Mouse (Mus musculus) adrenal gland, postnatal 36 days (tissue): ENCODE measurements around the gene Lce1k. TPM values are rescaled to one million over a fixed set of nuclear protein-coding genes. Genes with fewer than 3 reads are reported as not detected.
"Not testable (repeated sequence)": the region's sequence is repeated elsewhere in the genome, so short reads cannot be mapped to it uniquely, and the experiment has no call there.

Experiments
- DNase-seq, 2 experiments: peaks; one replicate each; pipeline ENCODE4 v3.0.0; 2021; ENCODE audit warnings: mixed read lengths in 1 of 2
- long read RNA-seq, 2 experiments: library from polyadenylated mRNA; stranded (forward); transcript quantifications; one replicate each; pipeline ENCODE4 v2.0.0; 2021; ENCODE audit warnings: borderline sequencing depth in 2 of 2
- total RNA-seq, 2 experiments: library from RNA; stranded (reverse); gene quantifications; 2 replicates each; pipeline ENCODE4 v1.2.3; 2021

Gene Lce1k
- not detected for total RNA-seq
- long read RNA-seq, experiment 1: 0 reads
- long read RNA-seq, experiment 2: 0 reads

DNA sequence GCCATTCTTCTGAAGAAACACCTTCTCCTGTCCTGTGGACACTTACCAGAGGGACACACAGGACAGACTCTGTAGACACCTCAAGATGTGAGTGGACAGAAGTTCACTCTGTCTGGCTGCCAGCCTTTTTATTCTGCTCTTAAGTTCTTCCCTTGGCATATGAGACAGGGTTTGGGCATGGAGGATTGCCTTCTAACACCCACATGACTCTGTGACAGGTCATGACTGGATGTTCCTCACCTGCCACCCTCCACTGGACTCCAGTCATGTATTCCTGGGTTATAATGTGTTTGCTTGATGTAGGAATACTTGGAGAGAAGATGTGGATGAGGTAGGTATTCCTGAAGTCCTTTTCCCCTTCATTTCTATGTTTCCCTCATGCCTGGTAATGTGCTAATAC is at the start of gene Lce1k:
Lce1k (minus strand) TSS at position 101 of the 400 bp plus-strand sequence.
- DNase-seq: no peak

GRCm38 (mm10) chr3:92851186-92851585 is 43.5 kb upstream of the Lce1k start, which contains the start of gene Lce1l:
Gene Lce1l (minus strand): TSS chr3:92851286.
- DNase-seq: no peak

DNA sequence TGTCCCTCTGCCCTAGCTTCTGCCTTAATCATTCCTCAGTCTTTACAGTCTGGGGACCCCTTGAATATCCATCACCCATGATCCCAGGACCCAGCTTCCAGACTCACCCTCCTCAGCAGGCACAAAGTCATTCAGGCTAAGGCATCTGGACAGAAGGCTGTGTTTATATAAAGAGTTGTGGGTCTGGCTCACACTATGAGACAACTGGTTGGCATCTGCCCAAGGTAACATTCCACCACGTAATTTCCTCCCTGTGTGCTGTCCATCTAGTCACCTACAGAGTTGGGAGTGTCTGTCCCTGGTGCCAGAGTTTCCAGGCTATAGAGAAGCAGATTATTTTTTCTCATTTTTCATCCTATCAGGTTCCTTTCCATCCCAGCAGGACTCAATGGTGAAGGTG is 19.4 kb upstream of the Lce1k start, which contains the start of gene Kprp:
Kprp (minus strand) TSS at position 140 of the 400 bp plus-strand sequence.
- no peak for DNase-seq

GRCm38 (mm10) chr3:92825808-92826207 is 18.1 kb upstream of the Lce1k start:
- DNase-seq: no peak

- not testable (repeated sequence) for DNase-seq
These were observed 8.3 kb upstream of the Lce1k start for GRCm38 (mm10) chr3:92816036-92816435.

DNA sequence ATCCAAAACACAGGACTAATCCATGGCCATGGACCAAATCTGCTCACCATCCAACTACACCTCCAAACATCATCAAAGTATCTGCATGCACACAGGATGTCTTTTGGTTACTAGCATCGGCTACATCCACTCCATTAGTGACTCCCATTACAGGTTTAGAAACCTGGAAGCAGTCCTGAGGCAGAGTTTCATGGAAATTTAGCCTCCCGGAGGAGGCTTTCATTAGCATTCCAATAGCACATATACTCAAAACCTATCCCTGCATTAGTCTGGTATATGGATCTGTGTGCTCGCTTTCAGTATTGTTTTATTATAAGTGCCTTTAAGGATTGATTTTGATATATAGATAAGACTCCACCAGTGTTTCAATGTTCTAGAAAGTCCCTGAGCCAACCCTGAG is 7.9 kb upstream of the Lce1k start:
- no peak for DNase-seq

- no peak for DNase-seq
These were observed 17.3 kb downstream of the Lce1k start, which contains the start of gene Lce1j for GRCm38 (mm10) chr3:92790414-92790813. Gene Lce1j (minus strand): TSS chr3:92790514.

DNA sequence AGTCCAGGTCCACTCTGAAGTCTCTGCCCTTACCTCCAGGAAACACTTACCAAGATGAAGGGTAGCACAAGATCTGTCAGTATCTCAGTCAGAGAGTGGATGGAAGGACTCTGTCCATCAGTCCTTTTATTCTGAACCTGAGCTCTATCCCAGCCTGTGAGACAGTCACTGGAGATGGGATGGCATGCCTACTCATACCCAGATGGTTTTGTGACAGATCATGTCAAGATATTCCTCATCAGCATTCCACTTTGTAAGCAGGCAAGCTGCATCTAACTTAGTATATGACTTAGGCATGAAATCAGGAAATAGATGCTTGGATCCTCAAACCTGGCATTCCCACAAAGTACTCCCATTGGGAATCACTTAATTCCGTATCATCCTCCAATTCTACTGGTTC is 28.9 kb downstream of the Lce1k start, which contains the start of gene Lce1i:
Lce1i (minus strand) TSS at position 101 of the 400 bp plus-strand sequence.
- no peak for DNase-seq

- no peak for DNase-seq
These were observed 36.1 kb downstream of the Lce1k start for GRCm38 (mm10) chr3:92771573-92771972.

DNA sequence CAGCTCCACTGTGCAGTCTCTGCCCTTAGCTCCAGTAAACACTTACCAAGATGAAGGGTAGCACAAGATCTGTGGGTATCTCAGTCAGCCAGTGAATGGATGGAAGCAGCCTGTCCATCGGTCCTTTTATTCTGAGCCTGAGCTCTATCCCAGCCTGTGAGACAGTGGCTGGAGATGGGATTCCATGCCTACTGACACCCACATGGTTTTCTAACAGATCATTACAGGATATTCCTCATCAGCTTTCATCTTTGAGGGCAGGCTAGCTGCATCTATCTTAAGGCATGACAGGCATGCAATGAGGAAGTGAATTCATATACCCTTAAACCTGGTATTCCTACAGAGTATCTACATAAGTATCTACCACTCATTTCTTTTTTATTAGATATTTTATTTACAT is 42.7 kb downstream of the Lce1k start, which contains the start of gene Lce1h:
Lce1h (minus strand) TSS at position 101 of the 400 bp plus-strand sequence.
- DNase-seq: no peak

Other genes with a start within 250 kb of the Lce1k start
- not detected for gene Ivl, start 234.2 kb downstream of the Lce1k start, total RNA-seq
- gene Smcp, start 218.9 kb downstream of the Lce1k start, total RNA-seq: not detected
- gene 2210017I01Rik, start 200.4 kb downstream of the Lce1k start, total RNA-seq: not detected
- gene Lce6a, start 186.2 kb downstream of the Lce1k start, total RNA-seq: not detected
- not detected for gene Lce1a1, start 159.6 kb downstream of the Lce1k start, total RNA-seq
- not detected for gene Lce1b, start 151.0 kb downstream of the Lce1k start, total RNA-seq
- gene Lce1a2, start 137.6 kb downstream of the Lce1k start, total RNA-seq: not detected
- not detected for gene Lce1c, start 128.6 kb downstream of the Lce1k start, total RNA-seq
- gene Lce1d, start 120.7 kb downstream of the Lce1k start, total RNA-seq: not detected
- gene Lce1e, start 98.8 kb downstream of the Lce1k start, total RNA-seq: not detected
- gene Lce1f, start 87.5 kb downstream of the Lce1k start, total RNA-seq: not detected
- not detected for gene Gm38119, start 68.8 kb downstream of the Lce1k start, total RNA-seq
- gene Lce1g, start 55.6 kb downstream of the Lce1k start, total RNA-seq: not detected
- not detected for gene Lce1h, start 42.8 kb downstream of the Lce1k start, total RNA-seq
- gene Lce1i, start 29.0 kb downstream of the Lce1k start, total RNA-seq: not detected
- gene Lce1j, start 17.4 kb downstream of the Lce1k start, total RNA-seq: not detected
- not detected for gene Kprp, start 19.4 kb upstream of the Lce1k start, total RNA-seq
- gene Lce1l, start 43.4 kb upstream of the Lce1k start, total RNA-seq: not detected
- gene 2310050C09Rik, start 62.3 kb upstream of the Lce1k start, total RNA-seq: not detected
- not detected for gene Lce3a, start 118.3 kb upstream of the Lce1k start, total RNA-seq
- gene Lce3b, start 125.1 kb upstream of the Lce1k start, total RNA-seq: not detected
- gene Lce3c, start 136.6 kb upstream of the Lce1k start, total RNA-seq: not detected
- gene Lce3d, start 149.5 kb upstream of the Lce1k start, total RNA-seq: not detected
- gene Lce3e, start 159.2 kb upstream of the Lce1k start, total RNA-seq: not detected
- gene Lce3f, start 184.3 kb upstream of the Lce1k start, total RNA-seq: not detected
- gene Crct1, start 207.8 kb upstream of the Lce1k start, total RNA-seq: not detected
- gene Lce1m, start 211.2 kb upstream of the Lce1k start, total RNA-seq: not detected